ENCODE assay signal across 9 mouse cellular contexts in genomic region chr13:71006117-71006516, GRCm38 (mm10).
DNase-seq lines count a peak whose midpoint lies in the region; ATAC-seq and TF ChIP-seq lines count a peak whose summit lies in the region.
"Had no signal": no experiment of that assay in that cellular context is flagged by ENCODE, and none has a peak within 500 bp of the region (broad histone marks: within the 10 kb centered on the region; RNA-seq: fewer than 3 reads in every experiment).

No protein-coding gene starts in this region.

- 0 out of 2 replicates have a peak, but pooled peaks cover 3% of the 10 kb centered on the region for H3K27me3 ChIP-seq in hindbrain, embryonic 14.5 days (ENCODE audit: control insufficient read depth, insufficient read depth, low read length)
- peaks cover 12% of the 10 kb centered on the region; the same call in 1 of the 2 replicates for H3K27me3 ChIP-seq in hindbrain, embryonic 12.5 days
- H3K27me3 ChIP-seq in Patski: peaks cover 10% of the 10 kb centered on the region
- peaks cover 6% of the 10 kb centered on the region; the same call in 1 of the 2 replicates for H3K27me3 ChIP-seq in hindbrain, postnatal 0 days (ENCODE audit: insufficient read depth, low read length)

- intact Hi-C loops in left cerebral cortex, postnatal 4 days (cut with DNase I): no loop called here

- H3K9ac ChIP-seq in hindbrain, embryonic 14.5 days: no peak overlapping the region
- H3K9ac ChIP-seq in hindbrain, embryonic 12.5 days: no peak overlapping the region
- no peak overlapping the region for H3K9ac ChIP-seq in hindbrain, postnatal 0 days (replicated peaks; ENCODE audit: low read length)

- no peaks in the 10 kb centered on the region for H3K36me3 ChIP-seq in hindbrain, embryonic 14.5 days (replicated peaks; ENCODE audit: control insufficient read depth, insufficient read depth)
- H3K36me3 ChIP-seq in hindbrain, embryonic 12.5 days: no peaks in the 10 kb centered on the region
- no peaks in the 10 kb centered on the region for H3K36me3 ChIP-seq in hindbrain, postnatal 0 days (ENCODE audit: insufficient read depth, low read length)

- H3K4me1 ChIP-seq in hindbrain, embryonic 14.5 days (replicated peaks; ENCODE audit: control insufficient read depth, insufficient read depth, low read length): no peaks in the 10 kb centered on the region
- no peaks in the 10 kb centered on the region for H3K4me1 ChIP-seq in hindbrain, embryonic 12.5 days
- H3K4me1 ChIP-seq in hindbrain, postnatal 0 days (ENCODE audit: insufficient read depth, low read length): no peaks in the 10 kb centered on the region

- POLR2A ChIA-PET in Patski (lab: Charles Lee): interaction anchor here (0.5 kb wide), 1 partner anchor 476 kb away, joined by 3 read pairs; no protein-coding TSS in a partner anchor

- CTCF ChIA-PET in Patski (lab: Charles Lee): interaction anchor here (0.8 to 2.8 kb wide), 5 partner anchors 13 to 362 kb away, joined by 3 to 9 read pairs (median 4); no protein-coding TSS in a partner anchor

- TF ChIP-seq CTCF in Patski (IDR thresholded peaks at IDR 0.05): peak; percentile 88
- peak; percentile 84 for TF ChIP-seq CTCF in hindbrain, postnatal 0 days (IDR thresholded peaks at IDR 0.05; ENCODE audit: low read depth)

- in situ Hi-C loops in Patski (cut with MboI; ENCODE audit: low pct_unique_long_range_greater_than_20kb): no loop called here

- DNase-seq in hindbrain, embryonic 14.5 days (ENCODE audit: low spot score): peak; percentile 78
- no peak for DNase-seq in Patski (ENCODE audit: low read depth, low spot score)
- DNase-seq in embryo, embryonic 10.5 days (ENCODE audit: low spot score): peak; percentile 79
- DNase-seq in hindbrain, postnatal 0 days (ENCODE audit: low spot score): peak; percentile 82
- DNase-seq in left cerebral cortex, postnatal 4 days: peak; percentile 50
- peak; percentile 32 for DNase-seq in retina, postnatal 7 days (ENCODE audit: low read depth, low spot score)
- DNase-seq in ovary, postnatal 36 days (ENCODE audit: low spot score): no peak

- H3K4me2 ChIP-seq in hindbrain, embryonic 14.5 days (replicated peaks): no peak overlapping the region
- H3K4me2 ChIP-seq in hindbrain, embryonic 12.5 days (replicated peaks): no peak overlapping the region
- H3K4me2 ChIP-seq in hindbrain, postnatal 0 days (ENCODE audit: low read depth, low read length): no peak overlapping the region

- H3K4me3 ChIP-seq in hindbrain, embryonic 14.5 days (replicated peaks; ENCODE audit: low read length): no peak overlapping the region
- H3K4me3 ChIP-seq in hindbrain, embryonic 12.5 days: no peak overlapping the region
- no peak overlapping the region for H3K4me3 ChIP-seq in hindbrain, postnatal 0 days (ENCODE audit: low read length)

- H3K27ac ChIP-seq in hindbrain, embryonic 14.5 days: no peak overlapping the region
- no peak overlapping the region for H3K27ac ChIP-seq in hindbrain, embryonic 12.5 days
- no peak overlapping the region for H3K27ac ChIP-seq in hindbrain, postnatal 0 days
- H3K27ac ChIP-seq: macrophage had no signal

- no peak for ATAC-seq in hindbrain, embryonic 14.5 days (ENCODE audit: low FRiP score)
- no peak for ATAC-seq in hindbrain, embryonic 12.5 days (ENCODE audit: low FRiP score)
- ATAC-seq in Patski: no peak
- ATAC-seq in hindbrain, postnatal 0 days: peak; percentile 68

- WGBS in hindbrain, embryonic 14.5 days: 14% methylated on average over 1 of the region's 1 CpGs
- WGBS in hindbrain, embryonic 12.5 days: 9% methylated on average over 1 of the region's 1 CpGs
- WGBS in hindbrain, postnatal 0 days: 7% methylated on average over 1 of the region's 1 CpGs

- H3K9me3 ChIP-seq in hindbrain, embryonic 14.5 days (ENCODE audit: control insufficient read depth, low read length): no peaks in the 10 kb centered on the region
- no peaks in the 10 kb centered on the region for H3K9me3 ChIP-seq in hindbrain, embryonic 12.5 days (replicated peaks)
- H3K9me3 ChIP-seq in hindbrain, postnatal 0 days (ENCODE audit: low read length): no peaks in the 10 kb centered on the region

Comparison
In these comparisons a context has a peak if more than half of its experiments do, and no peak if none do; other contexts are left out.
1. DNase-seq: peak in hindbrain, embryonic 14.5 days (single experiment), embryo, embryonic 10.5 days (single experiment), hindbrain, postnatal 0 days (single experiment), left cerebral cortex, postnatal 4 days (single experiment) and retina, postnatal 7 days (single experiment); none in Patski (single experiment) and ovary, postnatal 36 days (single experiment).